Mouse (Mus musculus) ES-Bruce4 (cell line): ENCODE measurements around the gene Tdrd1.

Source experiments
- CTCF ChIP-seq: IDR thresholded peaks from one replicate; pipeline ENCODE4 v1.8.1; 2011; ENCODE audit warnings: low read depth, low read length
- EP300 ChIP-seq: IDR thresholded peaks from 2 replicates; pipeline ENCODE4 v1.6.1; 2011; ENCODE audit warnings: low read depth, low read length; ENCODE audit not compliant: insufficient read depth
- POLR2A ChIP-seq: IDR thresholded peaks from one replicate; pipeline ENCODE4 v1.8.1; 2011; ENCODE audit warnings: low read length; ENCODE audit not compliant: insufficient read depth

- TF ChIP-seq POLR2A (no peak), CTCF (no peak), EP300 (no peak)
Observed at GRCm38 (mm10) chr19:56800226-56800625, 25.8 kb upstream of the Tdrd1 start.
